Mouse (Mus musculus) G1E (cell line): ENCODE results near the gene Mypop.

Experiments used
- CTCF ChIP-seq: IDR thresholded peaks from 2 replicates; pipeline ENCODE4 v1.5.1; 2012; ENCODE audit warnings: low read depth, low read length, inconsistent platforms, mixed read lengths
- GATA1 ChIP-seq: IDR thresholded peaks from 2 replicates; pipeline ENCODE4 v1.6.1; 2012; ENCODE audit warnings: borderline replicate concordance, low read length, inconsistent platforms, mixed read lengths
- POLR2AphosphoS5 ChIP-seq: IDR thresholded peaks from 2 replicates; pipeline ENCODE4 v1.6.1; 2012; ENCODE audit warnings: low read depth, low read length, inconsistent platforms; ENCODE audit not compliant: insufficient replicate concordance

DNA sequence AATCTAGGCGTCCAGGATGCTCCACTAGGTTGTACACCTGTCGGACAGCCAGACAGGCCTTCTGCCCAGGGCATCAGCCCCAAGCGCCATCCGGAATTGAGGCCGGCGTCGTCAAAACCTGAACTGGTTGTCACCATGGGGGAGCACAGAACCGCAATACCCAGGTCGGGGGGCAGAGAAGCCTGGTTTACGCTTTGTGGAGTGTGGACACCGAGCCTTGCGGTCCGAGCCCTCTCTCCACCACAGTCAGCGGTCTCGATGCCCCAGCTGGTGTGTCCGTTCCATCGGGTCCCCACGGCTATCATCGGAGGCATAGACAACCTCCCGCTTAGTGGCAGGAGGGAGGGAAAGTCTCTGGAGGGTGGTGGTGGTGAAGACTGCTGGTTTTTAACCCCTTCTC lies 28.2 kb upstream of the Mypop start:
- TF ChIP-seq CTCF (no peak), GATA1 (no peak), POLR2AphosphoS5 (no peak)
